Mouse (Mus musculus) small intestine, adult 2 months (tissue): ENCODE measurements around the gene Cables2. TPM values are rescaled to one million over a fixed set of nuclear protein-coding genes. Genes with fewer than 3 reads are reported as not detected.
A peak's percentile ranks its signal among the peaks of the same experiment; 100 is the strongest.

ENCODE experiments used
- H3K27ac ChIP-seq: fragments of 200-500 bp; 2 replicates; pipeline ENCODE4 v1.5.1; 2012; ENCODE audit warnings: low read depth, low read length, control low read depth, inconsistent platforms; ENCODE audit not compliant: insufficient read depth
- H3K27me3 ChIP-seq: fragments of 200-500 bp; 2 replicates; pipeline ENCODE4 v1.6.1; 2012; ENCODE audit warnings: mild to moderate bottlenecking, moderate library complexity, low read length, inconsistent platforms; ENCODE audit not compliant: control insufficient read depth, insufficient read depth
- H3K36me3 ChIP-seq: fragments of 200-500 bp; 2 replicates; pipeline ENCODE4 v1.6.1; 2012; ENCODE audit warnings: mild to moderate bottlenecking, low read length, control low read depth, inconsistent platforms; ENCODE audit not compliant: control insufficient read depth, insufficient read depth
- H3K4me1 ChIP-seq: fragments of 200-500 bp; 2 replicates; pipeline ENCODE4 v1.6.1; 2012; ENCODE audit warnings: low read length, inconsistent platforms, mixed read lengths; ENCODE audit not compliant: control insufficient read depth, insufficient read depth, insufficient read length
- H3K4me3 ChIP-seq: fragments of 200-500 bp; 2 replicates; pipeline ENCODE4 v1.5.1; 2012; ENCODE audit warnings: low read depth, mild to moderate bottlenecking, control low read depth, inconsistent platforms, low read length, moderate library complexity
- CTCF ChIP-seq: fragments of 200-500 bp; IDR thresholded peaks from 2 replicates; pipeline ENCODE4 v1.5.1; 2012; ENCODE audit warnings: low read depth, mild to moderate bottlenecking, control low read depth, inconsistent platforms, low read length, moderate library complexity, mixed read lengths; ENCODE audit not compliant: insufficient replicate concordance, insufficient read length; ENCODE audit errors: extremely low read depth
- POLR2A ChIP-seq: fragments of 200-500 bp; IDR thresholded peaks from 2 replicates; pipeline ENCODE4 v1.6.1; 2012; ENCODE audit warnings: low read depth, mild to moderate bottlenecking, control low read depth, inconsistent platforms, low read length, moderate library complexity
- WGBS: fragments of 180-500 bp; shearing (Covaris S2); methylation state at CpG from one replicate; pipeline ENCODE4 v1.1.7; 2018; 5-methylcytosine and 5-hydroxymethylcytosine counted together
- polyA plus RNA-seq: library from polyadenylated mRNA; depleted of rRNA; stranded (reverse); fragments of >200 nt; gene quantifications from 2 replicates; pipeline ENCODE4 v1.2.3, GENCODE M21; 2012

The Cables2 gene
- polyA plus RNA-seq, 1 experiment = 32.0 TPM

GRCm38 (mm10) chr2:180255701-180256100 lies 17.6 kb downstream of the Cables2 start:
- Histone ChIP-seq H3K27me3 (no peaks in the 10 kb centered on the region), H3K4me3 (no peak overlapping the region), H3K27ac (0 out of 2 replicates have a peak overlapping the region, but pooled peaks have one; percentile 64), H3K36me3 (peaks cover 14% of the 10 kb centered on the region), H3K4me1 (peaks cover 4% of the 10 kb centered on the region)
- TF ChIP-seq CTCF (no peak), POLR2A (no peak)
- WGBS = 52% methylated on average over 9 of the region's 9 CpGs

- 85% methylated on average over 5 of the region's 5 CpGs for WGBS
- H3K36me3 ChIP-seq = peaks cover 7% of the 10 kb centered on the region
- peaks cover 5% of the 10 kb centered on the region for H3K4me1 ChIP-seq
- TF ChIP-seq POLR2A (no peak), CTCF (no peak)
- H3K27ac ChIP-seq = no peak overlapping the region
- H3K4me3 ChIP-seq = no peak overlapping the region
- H3K27me3 ChIP-seq = no peaks in the 10 kb centered on the region
These were observed 18.7 kb downstream of the Cables2 start for GRCm38 (mm10) chr2:180254436-180255209.

GRCm38 (mm10) chr2:180251838-180252237 lies 21.5 kb downstream of the Cables2 start:
- Histone ChIP-seq H3K36me3 (no peaks in the 10 kb centered on the region), H3K27me3 (no peaks in the 10 kb centered on the region), H3K27ac (no peak overlapping the region), H3K4me1 (peaks cover 12% of the 10 kb centered on the region), H3K4me3 (no peak overlapping the region)
- TF ChIP-seq CTCF = no peak
- no peak for TF ChIP-seq POLR2A
- 75% methylated on average over 3 of the region's 3 CpGs for WGBS

DNA sequence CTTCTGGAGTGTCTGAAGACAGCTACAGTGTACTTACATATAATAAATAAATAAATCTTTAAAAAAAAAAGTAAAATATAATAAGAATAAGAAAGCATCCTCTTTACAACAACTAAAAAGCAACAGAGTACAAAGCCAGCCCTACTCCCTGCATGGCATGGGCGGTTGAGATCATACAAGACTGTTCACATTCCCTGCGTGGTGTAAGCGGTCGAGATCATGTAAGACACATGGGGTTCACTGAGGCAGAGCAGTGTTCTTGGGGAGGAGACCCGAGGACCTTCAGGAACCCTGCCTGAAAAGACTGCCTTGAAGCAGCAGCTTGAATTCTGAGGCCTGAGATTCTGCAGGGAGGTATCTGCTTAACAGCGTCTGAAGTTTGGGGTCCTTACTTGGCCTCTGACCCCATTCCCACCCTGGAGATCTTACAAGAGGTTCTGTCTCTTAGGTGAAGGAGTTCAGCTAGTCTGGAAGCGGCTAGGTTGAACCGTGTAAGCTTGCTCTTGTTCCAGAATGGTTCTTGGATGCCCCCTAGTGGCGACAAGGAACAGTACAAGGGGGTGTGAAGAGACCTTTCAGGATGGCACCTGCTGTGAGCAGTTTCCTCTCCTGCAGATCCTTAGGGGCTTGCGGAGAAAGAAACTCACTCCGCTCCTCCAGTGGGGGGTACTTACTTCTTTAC lies 22.2 kb downstream of the Cables2 start:
- Histone ChIP-seq H3K36me3 (no peaks in the 10 kb centered on the region), H3K27ac (no peak overlapping the region), H3K4me1 (peaks cover 9% of the 10 kb centered on the region), H3K27me3 (no peaks in the 10 kb centered on the region), H3K4me3 (no peak overlapping the region)
- TF ChIP-seq POLR2A (no peak), CTCF (peak; percentile 88; the same call in 1 of the 2 replicates)
- 25% methylated on average over 11 of the region's 11 CpGs for WGBS

GRCm38 (mm10) chr2:180248947-180249660 lies 24.2 kb downstream of the Cables2 start:
- no peaks in the 10 kb centered on the region for H3K27me3 ChIP-seq
- 0 out of 2 replicates have a peak overlapping the region, but pooled peaks have one; percentile 28 for H3K27ac ChIP-seq
- 40% methylated on average over 9 of the region's 9 CpGs for whole genome bisulfite sequencing
- H3K4me1 ChIP-seq = peaks cover 11% of the 10 kb centered on the region
- no peaks in the 10 kb centered on the region for H3K36me3 ChIP-seq
- TF ChIP-seq CTCF (no peak), POLR2A (peak; percentile 34; the same call in 1 of the 2 replicates)
- no peak overlapping the region for H3K4me3 ChIP-seq

GRCm38 (mm10) chr2:180247916-180248315 lies 25.4 kb downstream of the Cables2 start:
- WGBS = 91% methylated on average over 5 of the region's 5 CpGs
- peaks cover 11% of the 10 kb centered on the region for H3K4me1 ChIP-seq
- H3K27me3 ChIP-seq = no peaks in the 10 kb centered on the region
- no peaks in the 10 kb centered on the region for H3K36me3 ChIP-seq
- no peak overlapping the region for H3K4me3 ChIP-seq
- TF ChIP-seq POLR2A (no peak), CTCF (no peak)
- H3K27ac ChIP-seq = no peak overlapping the region
